In genomic region chr4:45487681-45488081, GRCm38 (mm10) we compare ENCODE assay signal across 8 mouse cellular contexts. TPM values are rescaled to one million over a fixed set of nuclear protein-coding genes. Genes with fewer than 3 reads are reported as not detected.
A peak's percentile ranks its signal among the peaks of the same experiment; 100 is the strongest.
DNase-seq lines count a peak whose midpoint lies in the region; ATAC-seq and TF ChIP-seq lines count a peak whose summit lies in the region.

No protein-coding gene starts in this region.

- DNase-seq in liver, adult 2 months (ENCODE audit: extremely low read depth, low read depth, low spot score) = peak; percentile 90
- DNase-seq in liver = no peak
- peak; percentile 45 for DNase-seq in embryonic facial prominence, embryonic 11.5 days (ENCODE audit: low spot score)
- DNase-seq in testis, postnatal 10 days (ENCODE audit: low spot score) = no peak
- DNase-seq in layer of hippocampus, postnatal 14 days (ENCODE audit: low spot score in 2 of 2) = no peak
- no peak for DNase-seq in midbrain, embryonic 14.5 days

- H3K27me3 ChIP-seq in liver, adult 2 months (ENCODE audit: control insufficient read depth, insufficient read depth, low read length) = no peaks in the 10 kb centered on the region
- no peaks in the 10 kb centered on the region for H3K27me3 ChIP-seq in embryonic facial prominence, embryonic 11.5 days (ENCODE audit: control insufficient read depth, insufficient read depth, low read length)
- H3K27me3 ChIP-seq in liver, embryonic 15.5 days = no peaks in the 10 kb centered on the region
- no peaks in the 10 kb centered on the region for H3K27me3 ChIP-seq in stomach, embryonic 14.5 days (ENCODE audit: control insufficient read depth, insufficient read depth, low read length)
- H3K27me3 ChIP-seq in midbrain, embryonic 14.5 days (ENCODE audit: control insufficient read depth, insufficient read depth, low read length) = no peaks in the 10 kb centered on the region; the same call in 1 of the 2 replicates

- no peak overlapping the region for H3K4me2 ChIP-seq in embryonic facial prominence, embryonic 11.5 days (ENCODE audit: low read depth, low read length)
- H3K4me2 ChIP-seq in liver, embryonic 15.5 days = no peak overlapping the region
- H3K4me2 ChIP-seq in stomach, embryonic 14.5 days (replicated peaks; ENCODE audit: low read depth, low read length) = no peak overlapping the region
- H3K4me2 ChIP-seq in midbrain, embryonic 14.5 days (ENCODE audit: low read length) = no peak overlapping the region

- no peak for TF ChIP-seq POLR2A in liver, adult 2 months (IDR thresholded peaks at IDR 0.05; ENCODE audit: extremely low read depth, insufficient read depth, low read length)

- WGBS in liver, adult 2 months = 6% methylated on average over 6 of the region's 6 CpGs
- WGBS in embryonic facial prominence, embryonic 11.5 days = 44% methylated on average over 6 of the region's 6 CpGs
- 27% methylated on average over 6 of the region's 6 CpGs for WGBS in liver, embryonic 15.5 days (ENCODE audit: insufficient replicate concordance)
- WGBS in stomach, embryonic 14.5 days = 28% methylated on average over 6 of the region's 6 CpGs
- 31% methylated on average over 6 of the region's 6 CpGs for WGBS in midbrain, embryonic 14.5 days

- no peak for ATAC-seq in embryonic facial prominence, embryonic 11.5 days (replicated peaks; ENCODE audit: insufficient number of reproducible peaks, low FRiP score, low TSS enrichment, low read depth)
- ATAC-seq in liver, embryonic 15.5 days (ENCODE audit: insufficient read depth) = no peak
- no peak for ATAC-seq in stomach, embryonic 14.5 days (ENCODE audit: insufficient number of reproducible peaks, insufficient read depth, low FRiP score, low read depth)
- ATAC-seq in midbrain, embryonic 14.5 days (ENCODE audit: low FRiP score, low TSS enrichment) = no peak

- no peaks in the 10 kb centered on the region for H3K9me3 ChIP-seq in embryonic facial prominence, embryonic 11.5 days (replicated peaks; ENCODE audit: control insufficient read depth, low read length)
- no peaks in the 10 kb centered on the region for H3K9me3 ChIP-seq in liver, embryonic 15.5 days (replicated peaks)
- no peaks in the 10 kb centered on the region for H3K9me3 ChIP-seq in stomach, embryonic 14.5 days (ENCODE audit: control insufficient read depth, low read depth, low read length)
- no peaks in the 10 kb centered on the region for H3K9me3 ChIP-seq in midbrain, embryonic 14.5 days (ENCODE audit: control insufficient read depth, low read length)

- H3K4me1 ChIP-seq in liver, adult 2 months (ENCODE audit: control insufficient read depth, insufficient read depth, low read length) = peaks cover 81% of the 10 kb centered on the region
- peaks cover 31% of the 10 kb centered on the region for H3K4me1 ChIP-seq in embryonic facial prominence, embryonic 11.5 days (ENCODE audit: control insufficient read depth, insufficient read depth, low read length)
- peaks cover 97% of the 10 kb centered on the region for H3K4me1 ChIP-seq in liver, embryonic 15.5 days (replicated peaks)
- H3K4me1 ChIP-seq in stomach, embryonic 14.5 days (ENCODE audit: control insufficient read depth, insufficient read depth, low read length) = peaks cover 68% of the 10 kb centered on the region
- peaks cover 45% of the 10 kb centered on the region for H3K4me1 ChIP-seq in midbrain, embryonic 14.5 days (ENCODE audit: control insufficient read depth, insufficient read depth, low read length)

- H3K4me3 ChIP-seq in liver, adult 2 months (ENCODE audit: insufficient read depth, low read depth, low read length) = no peak overlapping the region
- H3K4me3 ChIP-seq in embryonic facial prominence, embryonic 11.5 days (ENCODE audit: low read depth, low read length) = no peak overlapping the region
- H3K4me3 ChIP-seq in liver, embryonic 15.5 days (replicated peaks) = no peak overlapping the region
- no peak overlapping the region for H3K4me3 ChIP-seq in stomach, embryonic 14.5 days (ENCODE audit: low read depth, low read length)
- H3K4me3 ChIP-seq in midbrain, embryonic 14.5 days (replicated peaks; ENCODE audit: low read depth, low read length) = no peak overlapping the region

- peaks cover 17% of the 10 kb centered on the region; the same call in 1 of the 2 replicates for H3K79me2 ChIP-seq in liver, adult 2 months (ENCODE audit: control insufficient read depth, insufficient read depth, low read length)

- peaks cover 3% of the 10 kb centered on the region; the same call in 1 of the 2 replicates for H3K36me3 ChIP-seq in liver, adult 2 months (ENCODE audit: control insufficient read depth, insufficient read depth, low read length)
- no peaks in the 10 kb centered on the region for H3K36me3 ChIP-seq in embryonic facial prominence, embryonic 11.5 days (replicated peaks; ENCODE audit: control insufficient read depth, insufficient read depth, low read depth, low read length)
- peaks cover 24% of the 10 kb centered on the region for H3K36me3 ChIP-seq in liver, embryonic 15.5 days (replicated peaks)
- no peaks in the 10 kb centered on the region for H3K36me3 ChIP-seq in stomach, embryonic 14.5 days (ENCODE audit: control insufficient read depth, insufficient read depth, low read length)
- H3K36me3 ChIP-seq in midbrain, embryonic 14.5 days (ENCODE audit: control insufficient read depth, insufficient read depth, low read length) = no peaks in the 10 kb centered on the region

- no peak overlapping the region for H3K9ac ChIP-seq in liver, adult 2 months (ENCODE audit: low read depth, low read length)
- H3K9ac ChIP-seq in embryonic facial prominence, embryonic 11.5 days (replicated peaks; ENCODE audit: low read length) = no peak overlapping the region
- H3K9ac ChIP-seq in liver, embryonic 15.5 days = no peak overlapping the region
- H3K9ac ChIP-seq in stomach, embryonic 14.5 days (replicated peaks; ENCODE audit: low read depth, low read length) = no peak overlapping the region
- no peak overlapping the region for H3K9ac ChIP-seq in midbrain, embryonic 14.5 days (replicated peaks; ENCODE audit: low read length)

- H3K27ac ChIP-seq in liver, adult 2 months (replicated peaks; ENCODE audit: insufficient read depth, low read depth, low read length) = peak overlapping the region; percentile 30
- no peak overlapping the region for H3K27ac ChIP-seq in embryonic facial prominence, embryonic 11.5 days (replicated peaks; ENCODE audit: low read depth, low read length)
- H3K27ac ChIP-seq in liver, embryonic 15.5 days (replicated peaks) = peak overlapping the region; percentile 30; the same call in 1 of the 2 replicates
- 0 out of 2 replicates have a peak overlapping the region, but pooled peaks have one; percentile 23 for H3K27ac ChIP-seq in stomach, embryonic 14.5 days (ENCODE audit: low read length)
- H3K27ac ChIP-seq in midbrain, embryonic 14.5 days (replicated peaks; ENCODE audit: low read depth, low read length) = no peak overlapping the region

- TF ChIP-seq CTCF in liver, adult 2 months (IDR thresholded peaks at IDR 0.05; ENCODE audit: low read depth, low read length) = no peak

RNA-seq across cellular contexts. Expression of gene Shb, which starts 44.6 kb away (rescaled TPM):
- total RNA-seq in liver, adult 2 months (2014; rRNA removed) = 16.1 and 17.1 TPM in 2 replicates
- 42.1 and 65.7 TPM in 2 replicates for polyA plus RNA-seq in liver, adult 2 months (2012; rRNA removed)
- 5.8 and 7.5 TPM in 2 replicates for polyA plus RNA-seq in embryonic facial prominence, embryonic 11.5 days (2014; fragmentation: Nextera tagmentation; extraction: Ambion mirVana)
- 2.9 and 3.9 TPM in 2 replicates for polyA plus RNA-seq in liver, embryonic 15.5 days (2015; fragmentation: Nextera tagmentation; extraction: Ambion mirVana)
- 4.4 and 5.2 TPM in 2 replicates for polyA plus RNA-seq in stomach, embryonic 14.5 days (2014; fragmentation: Nextera tagmentation; extraction: Ambion mirVana)
- 10 to 100 TPM; 21.5 to 24.9 TPM for total RNA-seq in layer of hippocampus, postnatal 14 days (2021)
- 10.2 and 10.4 TPM in 2 replicates for polyA plus RNA-seq in midbrain, embryonic 14.5 days (2014; fragmentation: Nextera tagmentation; extraction: Ambion mirVana)

Comparison
In these comparisons a context has a peak if more than half of its experiments do, and no peak if none do; other contexts are left out.
1. DNase-seq: peak in liver, adult 2 months (single experiment) and embryonic facial prominence, embryonic 11.5 days (single experiment); none in liver (single experiment), testis, postnatal 10 days (single experiment), layer of hippocampus, postnatal 14 days (0 of 2) and midbrain, embryonic 14.5 days (single experiment).
2. H3K27ac ChIP-seq: peak in liver, adult 2 months (single experiment), liver, embryonic 15.5 days (single experiment) and stomach, embryonic 14.5 days (single experiment); none in embryonic facial prominence, embryonic 11.5 days (single experiment) and midbrain, embryonic 14.5 days (single experiment).